Mouse (Mus musculus): Measurements from ENCODE around the gene Gabpb1.

Gabpb1 gene

DNA sequence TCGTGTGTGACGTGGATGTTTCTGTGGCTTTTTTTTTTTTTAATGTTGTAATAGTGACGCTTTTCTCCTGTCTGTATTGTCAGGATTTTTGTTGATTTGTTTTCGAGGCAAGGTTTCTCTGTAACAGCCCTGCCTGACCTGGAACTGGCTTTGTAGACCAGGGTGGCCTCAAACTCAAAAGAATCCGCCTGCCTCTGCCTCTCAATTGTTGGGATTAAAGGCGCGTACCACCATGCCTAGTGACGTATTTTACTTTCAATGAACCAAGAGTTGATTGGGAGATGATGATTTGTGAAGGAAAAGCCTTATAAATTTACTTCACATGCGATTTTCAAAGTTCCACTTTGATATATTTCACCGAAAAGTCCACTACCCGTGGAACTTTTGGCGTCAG lies at the start of gene Gabpb1:
Gene Gabpb1, minus strand, starts transcription at position 216 of the 394 bp plus-strand sequence.
- DNase-seq (ENCODE audit: low read depth, low spot score), result no peak

DNA sequence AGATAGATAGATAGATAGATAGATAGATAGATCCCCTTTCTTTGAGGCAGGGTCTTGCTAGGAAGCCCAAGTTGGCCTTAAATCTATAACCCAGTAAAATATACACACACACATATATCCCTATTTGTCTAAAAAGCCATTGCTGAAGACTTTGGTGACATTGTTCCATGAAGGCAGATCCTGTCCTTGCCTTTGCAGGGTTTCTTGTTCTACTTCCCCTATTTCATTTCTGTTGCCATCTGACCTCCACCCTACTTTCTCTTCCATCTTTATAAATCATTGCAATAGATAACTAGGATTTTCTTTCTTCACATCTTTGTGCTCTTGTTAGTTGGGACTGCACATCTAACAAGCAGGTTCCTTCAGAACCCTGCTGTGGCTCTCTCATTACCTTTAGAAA lies 36.8 kb upstream of the Gabpb1 start:
- DNase-seq (ENCODE audit: low read depth, low spot score), result no peak

DNA sequence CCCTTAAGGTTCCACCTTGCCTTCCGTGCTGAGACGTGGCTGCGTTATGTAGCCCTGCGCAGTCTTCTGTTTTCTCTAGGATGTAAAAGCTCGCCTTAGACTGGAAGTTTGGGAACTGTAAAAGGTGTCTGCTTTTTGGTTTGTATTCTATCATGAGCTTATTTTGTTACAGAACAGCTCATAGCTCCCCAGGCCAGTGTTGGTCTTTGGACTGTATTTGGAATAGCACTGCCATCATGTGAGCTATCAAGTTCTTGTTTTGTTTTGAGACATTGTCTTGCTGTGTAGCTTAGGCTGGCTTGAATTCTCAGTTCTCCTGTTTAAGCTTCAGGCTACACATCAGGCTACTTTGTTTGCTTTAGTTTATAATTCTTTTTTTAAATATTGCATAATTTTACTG lies 36.4 kb upstream of the Gabpb1 start:
- no peak for DNase-seq (ENCODE audit: low read depth, low spot score)

- DNase-seq (ENCODE audit: low read depth, low spot score), result no peak
Measured at GRCm38 (mm10) chr2:126708361-126708760, 32.2 kb upstream of the Gabpb1 start.

GRCm38 (mm10) chr2:126707438-126707779 lies 31.3 kb upstream of the Gabpb1 start:
- DNase-seq (ENCODE audit: low read depth, low spot score), result no peak

DNA sequence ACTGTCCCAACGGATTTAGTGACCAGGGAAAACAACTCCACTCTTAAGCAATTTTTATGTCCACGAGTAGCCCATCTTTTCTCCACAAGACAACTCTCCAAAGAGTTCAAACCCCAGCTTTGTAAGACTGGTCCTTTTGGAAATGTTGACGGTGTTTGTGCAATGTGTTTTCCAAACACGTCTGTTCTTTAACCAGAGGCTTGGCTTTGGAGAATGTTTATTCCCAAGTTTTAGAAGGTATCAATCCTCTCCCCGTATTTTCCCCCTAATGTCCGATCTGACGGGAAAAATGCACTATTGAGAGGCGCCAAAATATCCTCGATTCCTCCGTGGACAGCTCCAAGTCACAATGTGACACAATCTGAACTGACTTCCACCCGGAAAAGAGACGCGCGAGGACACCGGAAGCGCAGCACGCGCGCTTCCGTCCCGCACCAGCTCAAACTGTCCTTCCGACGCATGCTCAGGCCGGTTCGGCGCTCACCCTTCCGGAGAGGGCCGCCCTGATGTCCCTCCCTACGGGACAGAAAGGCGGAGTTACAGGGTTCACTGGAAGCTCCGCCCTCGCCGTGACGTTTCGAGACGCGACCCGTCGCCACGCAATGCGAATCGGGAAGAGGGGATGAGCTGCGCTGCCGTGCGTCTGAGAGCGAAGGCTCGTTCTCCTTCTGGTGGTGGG lies 30.8 kb upstream of the Gabpb1 start, which contains the start of gene Usp8:
Gene Usp8, plus strand, starts transcription at position 570 of the 679 bp plus-strand sequence.
- peak; percentile 93 for DNase-seq (ENCODE audit: low read depth, low spot score)

DNA sequence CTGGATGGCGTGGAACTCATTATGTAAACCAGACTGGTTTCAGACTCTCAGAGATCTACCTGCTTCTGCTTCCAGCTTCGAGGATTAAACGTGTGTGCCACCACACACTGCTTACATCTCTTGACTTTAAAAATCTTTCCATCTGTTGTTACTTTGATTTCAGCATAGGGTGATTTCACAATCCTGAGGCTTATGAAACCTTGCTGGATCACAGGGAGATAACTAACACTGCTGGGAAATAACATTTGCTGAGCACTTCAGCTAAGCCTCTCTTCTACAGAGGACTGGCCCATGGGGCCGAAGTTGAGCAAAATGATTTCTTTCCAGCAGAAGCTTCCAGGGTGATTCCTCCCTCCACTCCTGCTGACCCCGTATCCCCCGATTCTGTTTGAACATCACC lies 19.1 kb upstream of the Gabpb1 start:
- no peak for DNase-seq (ENCODE audit: low read depth, low spot score)

DNA sequence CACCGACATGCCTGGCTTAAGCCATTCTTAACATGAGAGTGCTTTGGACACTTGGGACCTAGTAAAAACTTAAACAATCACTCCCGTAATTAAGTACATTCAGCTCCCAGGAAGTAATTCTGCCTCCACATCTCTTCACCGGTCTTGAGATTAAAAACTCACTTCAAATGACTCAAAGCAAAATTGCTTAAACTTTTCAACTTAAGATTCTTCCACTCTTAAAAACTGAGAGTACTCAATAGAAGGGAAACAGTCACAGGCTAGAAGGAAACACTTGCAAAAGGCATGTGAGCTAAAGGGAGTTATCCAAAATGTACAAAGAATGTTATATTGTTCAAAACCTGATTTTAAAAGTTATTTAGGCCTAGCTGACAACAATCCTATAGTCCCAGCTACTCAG lies 15.2 kb upstream of the Gabpb1 start:
- no peak for DNase-seq (ENCODE audit: low read depth, low spot score)

GRCm38 (mm10) chr2:126682937-126683336 lies 6.8 kb upstream of the Gabpb1 start:
- DNase-seq (ENCODE audit: low read depth, low spot score), result no peak

DNA sequence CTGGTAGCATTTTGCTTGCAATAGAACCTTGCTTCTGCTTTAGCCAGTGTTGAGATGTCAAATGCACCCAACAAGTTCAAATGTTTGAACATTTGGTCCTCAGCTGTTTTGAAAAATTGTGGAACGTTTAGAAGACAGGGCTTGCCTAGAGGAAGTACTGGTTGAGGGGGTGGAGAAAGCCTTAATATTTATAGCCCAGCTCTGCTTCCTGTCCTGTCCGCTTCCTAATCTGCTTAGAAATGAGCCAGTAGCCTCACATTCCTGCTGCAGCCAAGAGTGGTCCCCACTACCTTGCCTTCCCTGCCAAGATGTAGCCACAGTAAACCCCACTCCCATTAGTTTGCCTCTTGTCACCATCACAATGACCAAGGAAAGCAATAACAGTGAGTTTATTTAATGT lies 6.2 kb upstream of the Gabpb1 start:
- no peak for DNase-seq (ENCODE audit: low read depth, low spot score)

DNA sequence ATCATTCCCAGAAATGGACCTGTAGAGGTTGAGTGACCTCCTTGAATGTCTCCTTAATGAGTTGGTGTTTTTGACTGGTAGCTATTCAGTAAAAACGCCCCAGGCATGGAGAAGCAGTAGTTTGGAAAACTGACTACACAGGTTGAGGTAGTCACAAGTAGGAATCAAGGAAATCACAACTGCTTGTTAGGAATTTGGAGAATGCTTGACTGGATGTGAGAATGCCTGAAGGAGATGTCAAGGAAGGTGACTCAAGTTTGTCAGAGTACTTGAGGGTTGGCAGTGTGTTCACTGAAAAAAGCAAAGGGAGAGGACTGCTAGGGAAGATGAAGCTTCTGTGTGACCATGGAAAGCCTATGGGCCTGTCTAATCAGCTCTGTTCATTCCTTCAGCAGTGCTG lies 1.2 kb upstream of the Gabpb1 start:
- no peak for DNase-seq (ENCODE audit: low read depth, low spot score)

- DNase-seq (ENCODE audit: low read depth, low spot score), result peak; percentile 76
Measured at GRCm38 (mm10) chr2:126675169-126676121, 692 bp downstream of the Gabpb1 start.

DNA sequence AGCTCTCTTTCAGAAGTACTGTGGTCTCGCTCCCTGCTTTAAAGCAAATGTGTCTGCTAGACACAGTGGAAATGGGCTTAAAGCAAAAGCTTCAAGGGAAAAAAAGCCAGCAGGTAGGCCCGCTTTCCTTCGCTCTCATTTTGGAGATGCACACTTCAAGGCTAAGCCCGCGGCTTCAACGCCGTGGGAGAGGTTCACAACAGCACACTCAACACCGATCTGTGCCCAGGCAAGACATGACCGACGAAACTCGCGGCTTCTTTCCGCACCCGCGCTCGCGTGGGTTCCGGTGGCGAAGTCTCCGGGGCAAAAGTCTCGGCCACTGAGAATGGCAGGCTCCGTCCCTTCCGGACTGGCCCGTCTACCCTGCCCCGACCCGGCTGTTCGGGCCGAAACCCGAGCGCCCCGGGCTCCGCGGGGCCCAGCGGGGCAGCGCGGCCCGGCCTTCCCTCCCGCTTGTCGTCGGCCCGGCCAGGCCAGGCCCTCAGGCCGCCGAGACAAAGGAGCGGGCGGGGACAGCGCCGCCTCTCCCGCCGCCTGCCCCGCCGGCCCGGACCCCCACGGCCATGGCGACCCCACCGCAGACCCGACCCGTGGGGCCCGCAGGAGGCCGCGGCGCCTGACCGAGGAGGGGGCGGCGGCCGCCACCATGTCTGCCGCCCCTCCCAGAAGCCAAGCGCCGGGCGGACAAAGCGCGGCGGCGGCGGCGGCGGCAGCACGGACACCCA lies 1.5 kb downstream of the Gabpb1 start:
- no peak for DNase-seq (ENCODE audit: low read depth, low spot score)

DNA sequence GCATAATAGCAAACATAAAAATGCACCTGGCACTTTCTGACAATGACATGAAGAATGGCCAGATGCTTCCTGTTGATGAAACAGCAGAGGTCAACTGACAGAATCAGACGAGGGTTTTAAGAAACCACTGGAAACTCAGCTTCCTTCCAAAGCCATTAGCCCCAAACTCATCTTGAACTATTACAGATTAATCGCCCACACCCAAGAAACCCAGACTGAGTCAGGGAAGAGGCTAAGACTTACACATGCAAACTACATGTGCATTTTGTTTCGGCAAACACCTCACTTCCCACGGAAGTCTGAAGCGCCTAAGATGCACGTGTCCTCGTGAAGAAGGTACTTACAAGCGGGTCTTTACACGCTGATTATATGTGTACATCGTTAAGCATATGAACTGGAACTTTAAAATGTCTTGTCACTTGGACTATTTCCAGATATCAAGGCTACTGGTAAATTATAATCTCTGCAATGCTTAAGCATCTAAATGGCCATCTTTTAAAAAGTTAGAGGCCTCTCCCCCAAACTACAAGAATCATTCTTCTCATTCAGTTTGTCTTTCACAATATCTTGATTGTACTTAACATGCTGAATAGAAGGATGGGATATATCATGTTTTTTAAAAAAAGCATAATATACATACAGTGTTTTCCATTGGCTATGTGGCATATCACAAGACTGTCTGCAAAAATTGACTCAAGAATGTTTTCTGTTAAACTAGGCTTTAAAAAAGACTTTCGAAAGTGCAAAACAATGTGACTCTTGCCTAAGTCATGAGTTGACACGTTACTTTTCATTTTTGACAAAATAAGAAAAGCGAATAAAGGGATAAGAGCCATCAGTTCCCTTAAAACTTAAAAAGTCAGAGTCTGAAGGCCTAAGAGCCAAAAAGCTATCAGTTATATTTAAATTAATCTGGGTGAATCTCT lies 2.6 kb downstream of the Gabpb1 start:
- no peak for DNase-seq (ENCODE audit: low read depth, low spot score)

DNA sequence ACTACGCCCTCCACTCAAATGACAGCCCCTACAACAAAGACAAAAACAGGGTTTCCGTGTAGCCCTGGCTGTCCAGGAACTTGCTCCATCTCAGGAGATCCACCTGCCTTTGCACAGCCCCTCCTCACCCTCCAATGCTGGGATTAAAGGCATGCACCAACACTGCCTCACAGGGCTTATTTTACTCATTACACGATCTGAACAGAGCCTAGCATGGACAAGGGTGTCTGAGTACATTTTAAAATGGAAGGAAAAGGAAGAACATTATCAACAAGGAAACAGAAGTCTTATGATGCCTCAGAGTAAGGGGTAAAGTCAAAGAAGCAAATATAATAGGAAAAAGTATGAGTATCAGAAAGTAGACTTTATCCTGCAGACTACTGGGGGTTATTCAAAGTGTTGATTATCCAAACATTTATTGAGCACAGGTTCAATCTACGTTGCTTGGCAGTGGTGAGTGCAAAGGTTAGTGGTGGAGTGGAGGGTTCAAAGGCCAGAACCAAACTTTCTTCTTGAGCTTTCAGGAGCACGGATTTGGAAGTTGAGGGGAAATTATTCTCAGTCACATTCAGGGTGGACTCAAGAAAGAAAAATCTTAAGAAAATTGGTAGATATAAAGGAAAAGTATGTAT lies 7.4 kb downstream of the Gabpb1 start:
- no peak for DNase-seq (ENCODE audit: low read depth, low spot score)

DNA sequence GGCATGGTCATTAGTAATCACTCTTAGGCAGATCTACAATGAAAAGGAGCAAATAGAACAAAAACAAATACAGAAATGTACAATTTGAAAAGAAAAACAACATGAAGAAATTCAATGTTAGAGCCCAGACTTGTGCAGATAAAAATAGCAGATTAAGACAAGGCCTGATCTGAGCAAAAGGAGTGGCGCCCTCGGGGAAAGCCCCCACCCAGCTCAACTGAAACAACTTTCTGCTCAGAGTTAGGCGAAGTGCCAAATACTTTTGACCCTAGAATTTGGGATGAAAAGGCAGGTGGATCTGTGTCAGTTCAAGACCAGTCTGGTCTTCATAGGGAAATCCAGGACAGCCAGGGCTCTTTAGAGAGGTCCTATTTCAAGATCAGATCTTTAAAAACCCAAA lies 10.2 kb downstream of the Gabpb1 start:
- DNase-seq (ENCODE audit: low read depth, low spot score), result no peak

DNA sequence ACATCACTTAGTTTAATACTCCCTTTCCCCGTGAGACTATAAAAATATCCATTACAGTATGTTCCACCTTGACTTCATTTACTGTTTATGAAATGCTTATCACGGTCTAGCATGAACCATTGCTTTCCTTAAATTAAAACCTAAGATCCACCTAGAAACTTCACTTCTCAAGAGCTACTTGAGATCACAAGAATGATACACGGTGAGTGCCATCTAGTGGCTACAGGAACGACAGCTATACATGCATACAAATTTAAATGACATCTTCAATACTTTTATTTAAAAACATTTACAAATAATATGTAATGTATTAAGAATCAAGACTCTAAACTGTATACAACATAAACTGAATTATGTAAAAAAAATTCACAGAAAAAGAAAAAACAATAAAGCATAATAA lies 12.7 kb downstream of the Gabpb1 start:
- no peak for DNase-seq (ENCODE audit: low read depth, low spot score)

- no peak for DNase-seq (ENCODE audit: low read depth, low spot score)
Measured at GRCm38 (mm10) chr2:126652929-126653328, 23.2 kb downstream of the Gabpb1 start.

GRCm38 (mm10) chr2:126647762-126648161 lies 28.4 kb downstream of the Gabpb1 start:
- no peak for DNase-seq (ENCODE audit: low read depth, low spot score)

DNA sequence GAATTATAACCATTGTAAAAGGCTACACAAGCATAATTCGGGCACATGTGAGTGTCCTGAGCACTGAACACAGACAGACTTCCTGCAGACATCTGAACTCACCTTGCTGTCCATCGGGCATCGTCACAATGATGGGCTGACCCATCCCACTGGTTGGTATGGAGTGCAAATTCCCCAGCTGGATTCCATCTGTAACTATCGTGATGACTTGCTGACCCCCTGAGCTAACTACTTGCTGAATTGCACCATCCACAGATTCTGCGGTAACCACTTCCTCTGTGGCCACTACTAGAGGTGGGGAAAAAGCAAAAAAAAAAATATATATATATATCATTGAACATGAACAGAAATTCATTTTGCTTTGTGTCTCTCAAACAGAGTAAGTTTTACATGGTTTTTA lies 29.7 kb downstream of the Gabpb1 start:
- DNase-seq (ENCODE audit: low read depth, low spot score), result no peak

DNA sequence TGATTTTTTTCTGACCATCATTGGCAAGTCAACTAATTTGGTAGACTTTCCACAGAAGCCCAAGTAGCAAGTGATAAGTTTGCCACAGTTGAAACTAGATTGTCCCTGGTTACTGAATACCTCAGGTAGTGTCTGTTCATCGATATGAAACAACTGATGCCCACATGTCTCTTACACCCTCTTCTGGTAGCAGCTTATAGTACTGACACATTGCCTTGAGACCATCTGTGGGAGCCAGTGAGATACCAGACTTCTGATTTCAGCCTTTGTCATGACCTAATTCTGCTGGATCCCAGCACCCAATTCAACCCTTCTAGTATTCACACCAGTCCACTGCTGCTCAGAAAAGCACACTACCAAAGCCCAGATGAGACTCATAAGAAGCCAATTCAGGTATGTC lies 31.4 kb downstream of the Gabpb1 start:
- no peak for DNase-seq (ENCODE audit: low read depth, low spot score)
